Mouse (Mus musculus) layer of hippocampus, adult 18-20 months (tissue): Measurements from ENCODE around the gene Dzip1. TPM values are rescaled to one million over a fixed set of nuclear protein-coding genes. Genes with fewer than 3 reads are reported as not detected.

Source experiments
- DNase-seq, 2 experiments: peaks; one replicate each; pipeline ENCODE4 v3.0.0; 2022; ENCODE audit warnings: low spot score in 2 of 2
- total RNA-seq, 2 experiments: library from RNA; stranded (reverse); gene quantifications; 2 replicates each; pipeline ENCODE4 v1.2.3; 2021

Gene Dzip1
- total RNA-seq, 2 experiments from 2014 or later = 119 to 125 TPM

- DNase-seq = no peak
Observed at GRCm38 (mm10) chr14:118874786-118875415, 50.4 kb downstream of the Dzip1 start.

- DNase-seq = no peak
Observed at GRCm38 (mm10) chr14:118874126-118874525, 51.1 kb downstream of the Dzip1 start.

GRCm38 (mm10) chr14:118869712-118870111 lies 55.5 kb downstream of the Dzip1 start:
- DNase-seq = no peak

- no peak for DNase-seq
Observed at GRCm38 (mm10) chr14:118868102-118868724, 57.0 kb downstream of the Dzip1 start.

- DNase-seq = no peak
Observed at GRCm38 (mm10) chr14:118867366-118867765, 57.9 kb downstream of the Dzip1 start.

- DNase-seq = no peak
Observed at GRCm38 (mm10) chr14:118866014-118866811, 59.0 kb downstream of the Dzip1 start.

- no peak for DNase-seq
Observed at GRCm38 (mm10) chr14:118864905-118865304, 60.4 kb downstream of the Dzip1 start.

- no peak for DNase-seq
Observed at GRCm38 (mm10) chr14:118862253-118862652, 63.0 kb downstream of the Dzip1 start.

- no peak for DNase-seq
Observed at GRCm38 (mm10) chr14:118858318-118858717, 66.9 kb downstream of the Dzip1 start.

- no peak for DNase-seq
Observed at GRCm38 (mm10) chr14:118856563-118856962, 68.7 kb downstream of the Dzip1 start.

- DNase-seq = no peak
Observed at GRCm38 (mm10) chr14:118855141-118855800, 70.0 kb downstream of the Dzip1 start.

- DNase-seq = peak in 1 of 2 experiments; percentile 43
Observed at GRCm38 (mm10) chr14:118854371-118855114, 70.7 kb downstream of the Dzip1 start.

- no peak for DNase-seq
Observed at GRCm38 (mm10) chr14:118851496-118852107, 73.7 kb downstream of the Dzip1 start.

- DNase-seq = no peak
Observed at GRCm38 (mm10) chr14:118850696-118851035, 74.6 kb downstream of the Dzip1 start.

- DNase-seq = no peak
Observed at GRCm38 (mm10) chr14:118850011-118850695, 75.1 kb downstream of the Dzip1 start.

GRCm38 (mm10) chr14:118848171-118848570 lies 77.1 kb downstream of the Dzip1 start:
- no peak for DNase-seq

- no peak for DNase-seq
Observed at GRCm38 (mm10) chr14:118846834-118847233, 78.4 kb downstream of the Dzip1 start.

GRCm38 (mm10) chr14:118842353-118842752 lies 82.9 kb downstream of the Dzip1 start:
- DNase-seq = no peak

- no peak for DNase-seq
Observed at GRCm38 (mm10) chr14:118840027-118840426, 85.2 kb downstream of the Dzip1 start.

GRCm38 (mm10) chr14:118839416-118839815 lies 85.8 kb downstream of the Dzip1 start:
- no peak for DNase-seq
